Mouse (Mus musculus) CH12.LX (cell line): ENCODE measurements at regions not wholly inside any gene's neighbourhood (a gene's known extent, or its start where the extent isn't known, plus 50 kb on each side); places are given as distances from the start of the nearest gene placed in this dataset.

Source experiments
- DNase-seq: peaks from one replicate; pipeline ENCODE4 v3.0.0-alpha.2; 2013; ENCODE audit errors: extremely low read depth
- H3K27ac ChIP-seq: 2 replicates; pipeline ENCODE4 v1.5.1; 2012; ENCODE audit warnings: low read depth, mild to moderate bottlenecking, control low read depth, moderate library complexity; ENCODE audit not compliant: insufficient read depth
- H3K27me3 ChIP-seq: replicated peaks from 2 replicates; pipeline ENCODE3; 2012; ENCODE audit warnings: inconsistent platforms
- H3K36me3 ChIP-seq, 2 experiments: replicated peaks in 1 of 2; 2 replicates each; pipeline versions ENCODE3 to v1.6.1; 2012; ENCODE audit warnings: inconsistent platforms in 1 of 2, low read length in 1 of 2, mild to moderate bottlenecking in 1 of 2, mixed read lengths in 1 of 2, moderate library complexity in 1 of 2; ENCODE audit not compliant: control insufficient read depth in 1 of 2, insufficient read depth in 1 of 2
- H3K4me1 ChIP-seq, 2 experiments: 2 replicates each; pipeline ENCODE4 v1.6.1; 2012; ENCODE audit warnings: inconsistent platforms in 1 of 2, moderate library complexity in 1 of 2; ENCODE audit not compliant: insufficient read depth in 2 of 2, control insufficient read depth in 1 of 2
- H3K4me2 ChIP-seq: 2 replicates; pipeline ENCODE4 v1.6.1; 2012; ENCODE audit warnings: low read depth, mild to moderate bottlenecking, control low read depth; ENCODE audit not compliant: poor library complexity, insufficient read depth, severe bottlenecking
- H3K4me3 ChIP-seq, 3 experiments: fragments of 150-350 bp in 1 of 3; sonication (generic) in 1 of 3; replicated peaks in 1 of 3; 2 replicates each; pipeline versions ENCODE3 to v1.5.1; 2011 to 2012; ENCODE audit warnings: low read depth in 2 of 3, low read length in 2 of 3, mild to moderate bottlenecking in 2 of 3, moderate library complexity in 2 of 3, control low read depth in 1 of 3, improper control_type of control experiment in 1 of 3, inconsistent platforms in 1 of 3, mixed read lengths in 1 of 3; ENCODE audit not compliant: poor library complexity in 1 of 3
- H3K79me2 ChIP-seq: replicated peaks from 2 replicates; pipeline ENCODE4 v1.6.1; 2012; ENCODE audit warnings: mild to moderate bottlenecking, moderate library complexity; ENCODE audit not compliant: control insufficient read depth, poor library complexity, insufficient read depth, severe bottlenecking; ENCODE audit errors: extremely low read depth
- H3K9ac ChIP-seq: 2 replicates; pipeline ENCODE4 v1.6.1; 2012; ENCODE audit warnings: low read depth, mild to moderate bottlenecking, control low read depth, moderate library complexity; ENCODE audit not compliant: insufficient read depth
- H3K9me3 ChIP-seq: replicated peaks from 2 replicates; pipeline ENCODE3; 2012; ENCODE audit warnings: low read length, inconsistent platforms, mixed read lengths
- CHD2 ChIP-seq: IDR thresholded peaks from 2 replicates; pipeline ENCODE4 v1.6.1; 2011; ENCODE audit warnings: low read length, improper control_type of control experiment
- CTCF ChIP-seq, 2 experiments: IDR thresholded peaks in 1 of 2; conservative IDR thresholded peaks in 1 of 2; 2 replicates each; pipeline ENCODE4 v1.5.1; 2011 to 2012; ENCODE audit warnings: low read depth in 2 of 2, low read length in 2 of 2, improper control_type of control experiment in 1 of 2, inconsistent platforms in 1 of 2, mild to moderate bottlenecking in 1 of 2, moderate library complexity in 1 of 2
- E2F4 ChIP-seq: IDR thresholded peaks from 2 replicates; pipeline ENCODE4 v1.6.1; 2011; ENCODE audit warnings: low read depth, low read length, improper control_type of control experiment; ENCODE audit not compliant: insufficient replicate concordance
- ELF1 ChIP-seq: IDR thresholded peaks from 2 replicates; pipeline ENCODE4 v1.6.1; 2014; ENCODE audit warnings: low read depth, mild to moderate bottlenecking, inconsistent platforms, low read length, improper control_type of control experiment
- EP300 ChIP-seq: IDR thresholded peaks from 2 replicates; pipeline ENCODE4 v1.6.1; 2011; ENCODE audit warnings: low read length, improper control_type of control experiment
- GABPA ChIP-seq: IDR thresholded peaks from 2 replicates; pipeline ENCODE4 v1.6.1; 2012; ENCODE audit warnings: low read depth, low read length, improper control_type of control experiment, inconsistent platforms; ENCODE audit not compliant: insufficient replicate concordance
- IRF4 ChIP-seq: IDR thresholded peaks from 2 replicates; pipeline ENCODE4 v1.6.1; 2014; ENCODE audit warnings: low read depth, mild to moderate bottlenecking, inconsistent platforms, low read length, improper control_type of control experiment
- JUN ChIP-seq: IDR thresholded peaks from 2 replicates; pipeline ENCODE4 v1.6.1; 2011; ENCODE audit warnings: low read depth, mild to moderate bottlenecking, low read length, improper control_type of control experiment, moderate library complexity; ENCODE audit not compliant: insufficient read depth
- JUND ChIP-seq: conservative IDR thresholded peaks from 2 replicates; pipeline ENCODE4 v1.6.1; 2011; ENCODE audit warnings: low read depth, low read length, improper control_type of control experiment
- KAT2A ChIP-seq: IDR thresholded peaks from 2 replicates; pipeline ENCODE4 v1.6.1; 2012; ENCODE audit warnings: low read length, improper control_type of control experiment, inconsistent platforms; ENCODE audit not compliant: insufficient replicate concordance
- MAFK ChIP-seq: IDR thresholded peaks from 2 replicates; pipeline ENCODE4 v1.6.1; 2011; ENCODE audit warnings: low read length, improper control_type of control experiment; ENCODE audit not compliant: insufficient replicate concordance
- MAX ChIP-seq: IDR thresholded peaks from 2 replicates; pipeline ENCODE4 v1.6.1; 2011; ENCODE audit warnings: low read length, improper control_type of control experiment
- MAZ ChIP-seq: IDR thresholded peaks from 2 replicates; pipeline ENCODE4 v1.6.1; 2012; ENCODE audit warnings: low read depth, mild to moderate bottlenecking, inconsistent platforms, low read length, improper control_type of control experiment, moderate library complexity
- MXI1 ChIP-seq: IDR thresholded peaks from 2 replicates; pipeline ENCODE4 v1.6.1; 2011; ENCODE audit warnings: mild to moderate bottlenecking, low read depth, low read length, improper control_type of control experiment
- MYC ChIP-seq: IDR thresholded peaks from 2 replicates; pipeline ENCODE4 v1.6.1; 2011; ENCODE audit warnings: low read depth, mild to moderate bottlenecking, improper control_type of control experiment, low read length
- PAX5 ChIP-seq: IDR thresholded peaks from 2 replicates; pipeline ENCODE4 v1.6.1; 2012; ENCODE audit warnings: low read length, inconsistent platforms, mixed read lengths
- POLR2A ChIP-seq: IDR thresholded peaks from 2 replicates; pipeline ENCODE4 v1.6.1; 2011; ENCODE audit warnings: low read depth, mild to moderate bottlenecking, improper control_type of control experiment, low read length
- RAD21 ChIP-seq: IDR thresholded peaks from 2 replicates; pipeline ENCODE4 v1.6.1; 2011; ENCODE audit warnings: low read depth, mild to moderate bottlenecking, low read length, improper control_type of control experiment, moderate library complexity
- RCOR1 ChIP-seq: conservative IDR thresholded peaks from 2 replicates; pipeline ENCODE4 v1.6.1; 2012; ENCODE audit warnings: low read depth, mild to moderate bottlenecking, inconsistent platforms, low read length, improper control_type of control experiment
- SMC3 ChIP-seq: IDR thresholded peaks from 2 replicates; pipeline ENCODE4 v1.6.1; 2011; ENCODE audit warnings: low read depth, low read length, improper control_type of control experiment
- TBP ChIP-seq: conservative IDR thresholded peaks from 2 replicates; pipeline ENCODE4 v1.6.1; 2011; ENCODE audit warnings: low read depth, low read length, improper control_type of control experiment
- TCF12 ChIP-seq: IDR thresholded peaks from 2 replicates; pipeline ENCODE4 v1.6.1; 2014; ENCODE audit warnings: low read depth, mild to moderate bottlenecking, inconsistent platforms, low read length, improper control_type of control experiment
- UBTF ChIP-seq: IDR thresholded peaks from 2 replicates; pipeline ENCODE4 v1.6.1; 2012; ENCODE audit warnings: low read depth, mild to moderate bottlenecking, inconsistent platforms, low read length, improper control_type of control experiment, moderate library complexity
- USF2 ChIP-seq: conservative IDR thresholded peaks from 2 replicates; pipeline ENCODE4 v1.6.1; 2011; ENCODE audit warnings: low read depth, low read length, improper control_type of control experiment
- ZC3H11A ChIP-seq: IDR thresholded peaks from 2 replicates; pipeline ENCODE4 v1.6.1; 2012; ENCODE audit warnings: low read depth, mild to moderate bottlenecking, inconsistent platforms, low read length, improper control_type of control experiment
- ZKSCAN1 ChIP-seq: IDR thresholded peaks from 2 replicates; pipeline ENCODE4 v1.6.1; 2012; ENCODE audit warnings: low read depth, inconsistent platforms, low read length, improper control_type of control experiment, borderline replicate concordance
- ZMIZ1 ChIP-seq: IDR thresholded peaks from 2 replicates; pipeline ENCODE4 v1.6.1; 2012; ENCODE audit warnings: low read depth, mild to moderate bottlenecking, inconsistent platforms, low read length, improper control_type of control experiment
- ZNF384 ChIP-seq: IDR thresholded peaks from 2 replicates; pipeline ENCODE4 v1.6.1; 2012; ENCODE audit warnings: low read depth, low read length, improper control_type of control experiment, inconsistent platforms
- dilution Hi-C: fragments of 300-500 bp; cut with MboI; formaldehyde crosslinking; loops from 2 replicates; pipeline ENCODE4 v1.14.3; 2020; ENCODE audit warnings: low sequenced_read_pairs; ENCODE audit not compliant: extremely low pct_unique_long_range_greater_than_20kb, extremely low pct_ligation_motif_present
- in situ Hi-C: fragments of 300-500 bp; cut with MboI; formaldehyde crosslinking; loops from 3 replicates; pipeline ENCODE4 v1.14.3; 2019; ENCODE audit warnings: low sequenced_read_pairs, low pct_ligation_motif_present, low pct_unique_long_range_greater_than_20kb, mixed read lengths

- TF ChIP-seq ZC3H11A (no peak), CHD2 (no peak), RAD21 (no peak), UBTF (no peak)
- H3K4me1 ChIP-seq = peaks cover 0 to 5% of the 10 kb centered on the region in 2 experiments; a peak in 1 of 4 replicates
- H3K4me3 ChIP-seq = no peak overlapping the region
- no peaks in the 10 kb centered on the region for H3K36me3 ChIP-seq
- no peaks in the 10 kb centered on the region for H3K9me3 ChIP-seq
- H3K27ac ChIP-seq = no peak overlapping the region
- no peaks in the 10 kb centered on the region for H3K27me3 ChIP-seq
- dilution Hi-C loops = no loop called here
- in situ Hi-C loops = no loop called here
- no peak overlapping the region for H3K9ac ChIP-seq
- DNase-seq = no peak
- H3K79me2 ChIP-seq = no peaks in the 10 kb centered on the region
- H3K4me2 ChIP-seq = no peak overlapping the region
Measured at GRCm38 (mm10) chr4:52197777-52198176, 241.3 kb upstream of the Smc2 start.

- dilution Hi-C loops = no loop called here
- no peak overlapping the region for H3K4me2 ChIP-seq
- H3K4me3 ChIP-seq = no peak overlapping the region
Measured at GRCm38 (mm10) chr4:52210601-52211000, 228.4 kb upstream of the Smc2 start.

GRCm38 (mm10) chr4:52211022-52211421 is 228.0 kb upstream of the Smc2 start:
- TF ChIP-seq IRF4 (no peak), MAX (no peak), GABPA (no peak), RAD21 (no peak), POLR2A (no peak), CTCF (conservative IDR thresholded peaks at IDR 0.05 in 1 of 2, IDR thresholded peaks at IDR 0.05 in 1 of 2; ENCODE audit: low read depth in 2 of 2, low read length in 2 of 2) (no peak), SMC3 (no peak), MXI1 (no peak), UBTF (no peak), USF2 (no peak), MYC (no peak), JUND (no peak), E2F4 (no peak), MAZ (no peak), MAFK (no peak), PAX5 (no peak), TCF12 (no peak)
- TF ChIP-seq, all 38 proteins: peak for 0
- no peak overlapping the region for H3K4me2 ChIP-seq
- no peaks in the 10 kb centered on the region for H3K27me3 ChIP-seq
- dilution Hi-C loops = no loop called here
- in situ Hi-C loops = no loop called here
- no peak overlapping the region for H3K27ac ChIP-seq
- H3K36me3 ChIP-seq = no peaks in the 10 kb centered on the region
- no peaks in the 10 kb centered on the region for H3K79me2 ChIP-seq
- no peaks in the 10 kb centered on the region for H3K4me1 ChIP-seq
- no peaks in the 10 kb centered on the region for H3K9me3 ChIP-seq
- no peak overlapping the region for H3K4me3 ChIP-seq
- no peak for DNase-seq
- no peak overlapping the region for H3K9ac ChIP-seq

More at GRCm38 (mm10) chr4:52210601-52211000, 228.4 kb upstream of the Smc2 start:
- no peaks in the 10 kb centered on the region for H3K36me3 ChIP-seq
- no peak for TF ChIP-seq ZKSCAN1
- TF ChIP-seq TBP = no peak
- no peak for TF ChIP-seq KAT2A
- no peak for TF ChIP-seq ZC3H11A
- TF ChIP-seq MAX = no peak
- no peak for TF ChIP-seq MAZ
- no peak for TF ChIP-seq E2F4
- TF ChIP-seq MYC = no peak
- TF ChIP-seq RCOR1 = no peak
- TF ChIP-seq ZNF384 = no peak
- no peak for TF ChIP-seq ZMIZ1
- no peak for TF ChIP-seq EP300
- TF ChIP-seq JUN = no peak
- TF ChIP-seq ELF1 = no peak
- no peaks in the 10 kb centered on the region for H3K4me1 ChIP-seq
- H3K79me2 ChIP-seq = no peaks in the 10 kb centered on the region
- H3K27me3 ChIP-seq = no peaks in the 10 kb centered on the region
- no peak for DNase-seq
- no peak overlapping the region for H3K27ac ChIP-seq
- no peak overlapping the region for H3K9ac ChIP-seq
- no peaks in the 10 kb centered on the region for H3K9me3 ChIP-seq
- in situ Hi-C loops = no loop called here
